Mouse (Mus musculus): ENCODE measurements around the gene Gjb3.

- TF ChIP-seq CTCF (IDR thresholded peaks at IDR 0.05; ENCODE audit: control insufficient read depth, insufficient read depth, insufficient replicate concordance, low read depth, low read length) (no peak), POLR2A (IDR thresholded peaks at IDR 0.05; ENCODE audit: control insufficient read depth, low read depth, low read length) (no peak)
Measured at GRCm38 (mm10) chr4:127314585-127314984, 16.1 kb downstream of the Gjb3 start.
